Mouse (Mus musculus): ENCODE measurements around the gene Rab15.

Rab15 gene

DNA sequence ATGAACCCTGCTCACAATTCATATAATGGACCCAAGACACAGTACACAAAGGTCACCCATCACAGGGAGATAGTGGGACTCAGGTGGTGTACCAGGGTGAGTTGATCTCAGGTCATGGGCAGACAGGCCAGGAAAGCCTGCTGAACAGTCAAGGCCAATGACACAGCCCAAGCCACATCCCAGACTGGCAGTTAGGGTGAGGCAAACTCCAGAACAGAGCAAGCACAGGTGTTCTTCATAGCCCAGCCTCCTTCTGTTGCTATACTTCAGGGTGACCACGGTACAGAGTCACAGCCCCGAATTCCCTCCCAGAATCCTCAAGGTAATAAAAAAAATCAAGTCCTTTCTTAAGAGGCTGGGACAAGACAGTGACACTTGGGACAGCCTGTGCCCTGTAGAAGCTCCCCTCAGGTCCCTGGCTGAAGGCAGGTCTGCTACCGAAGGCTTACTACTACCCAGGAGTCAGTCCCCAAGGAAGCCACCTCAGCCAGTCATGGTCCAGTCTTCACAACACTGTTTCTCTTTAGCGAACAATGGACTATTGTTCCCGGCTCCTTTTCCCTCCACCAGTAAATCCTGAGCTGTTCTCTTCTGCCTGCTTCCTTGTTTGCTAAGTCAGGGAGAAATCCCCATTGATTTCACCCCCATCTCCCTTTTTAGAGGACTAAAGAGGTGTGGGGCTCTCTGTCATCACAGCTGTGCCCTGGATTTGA lies 24.5 kb downstream of the Rab15 start:
- TF ChIP-seq GATA4 (IDR thresholded peaks at IDR 0.05; ENCODE audit: insufficient replicate concordance, low read length) = no peak

DNA sequence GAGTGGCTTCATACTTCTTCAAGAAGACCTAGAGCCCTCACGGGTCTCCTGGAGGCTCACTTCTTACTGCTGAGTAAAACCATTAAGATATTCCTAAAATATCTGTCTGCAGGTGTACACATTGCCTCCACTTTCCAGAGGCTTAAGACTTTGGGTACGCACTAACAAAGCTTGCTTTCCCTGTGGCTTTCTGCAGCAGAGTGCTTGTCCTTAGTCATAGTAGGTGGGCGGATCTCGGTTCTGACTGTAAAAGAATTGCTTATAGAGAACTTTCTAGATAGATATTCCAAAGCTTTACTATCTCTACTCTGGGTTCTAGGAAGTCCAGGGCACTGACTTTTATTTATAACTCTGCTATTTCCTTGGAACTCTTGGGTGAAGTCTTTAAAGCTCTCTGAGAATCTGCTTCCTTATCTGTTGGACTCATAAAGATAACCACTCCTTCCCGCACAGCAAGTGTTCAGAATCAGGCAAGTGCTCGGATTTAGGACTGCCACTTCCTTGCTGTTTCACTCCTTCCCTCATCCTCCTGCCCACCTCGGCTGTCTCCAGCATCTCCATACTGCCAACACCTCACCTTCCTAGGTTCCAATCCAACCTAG lies 25.7 kb downstream of the Rab15 start:
- no peak for TF ChIP-seq GATA4 (IDR thresholded peaks at IDR 0.05; ENCODE audit: insufficient replicate concordance, low read length)

DNA sequence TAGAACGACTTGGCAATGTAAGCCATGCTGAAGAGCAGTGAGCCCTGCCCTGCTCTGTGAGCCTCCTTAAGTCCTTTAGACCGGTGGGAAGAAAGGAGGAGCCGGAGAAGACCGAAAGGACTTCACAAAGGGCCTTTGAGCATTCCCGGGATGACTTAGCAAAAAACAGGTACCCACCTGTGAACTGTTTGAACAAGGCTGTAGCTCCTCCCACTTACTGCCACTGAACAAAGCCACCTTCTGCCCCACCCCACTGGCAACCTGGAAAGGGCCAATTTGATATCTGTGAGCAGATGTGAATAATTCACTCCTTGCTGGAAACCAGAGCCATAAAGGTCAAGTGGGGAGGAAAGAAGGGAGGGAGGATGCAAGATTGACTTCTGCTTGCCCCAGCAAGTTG lies 27.4 kb downstream of the Rab15 start, which contains the start of gene Gpx2:
Gene Gpx2, minus strand, starts transcription at position 205 of the 400 bp plus-strand sequence.
- no peak for TF ChIP-seq GATA4 (IDR thresholded peaks at IDR 0.05; ENCODE audit: insufficient replicate concordance, low read length)

DNA sequence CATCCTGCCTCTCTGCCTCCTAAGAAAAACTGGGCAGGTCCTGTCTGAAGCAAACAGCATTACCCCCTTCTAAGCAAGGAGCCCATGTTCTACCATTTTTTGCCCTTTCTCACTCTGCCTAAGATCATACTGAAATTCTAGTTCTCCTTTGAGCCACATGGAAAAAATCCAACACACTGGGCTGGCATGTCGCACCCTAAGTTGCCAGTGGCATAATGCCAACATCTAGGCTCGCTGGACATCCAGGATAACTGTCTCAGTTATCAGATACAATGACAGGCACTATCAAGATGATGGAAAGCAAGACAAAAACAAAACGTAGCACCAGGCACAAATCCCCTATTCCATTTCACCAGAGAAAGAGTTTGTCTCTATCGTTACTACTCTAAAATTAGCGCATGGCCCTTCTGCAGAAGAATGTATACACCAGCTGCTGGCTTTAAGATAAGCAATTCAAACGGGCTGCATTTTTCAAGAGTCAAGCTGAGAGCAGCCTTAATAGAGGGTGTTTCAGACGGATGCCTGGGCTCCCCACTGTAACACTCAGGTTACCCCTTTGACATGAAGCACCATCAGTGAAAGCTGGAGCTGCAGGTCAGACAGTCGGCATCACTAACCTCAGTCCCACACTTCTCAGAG lies 32.1 kb downstream of the Rab15 start:
- no peak for TF ChIP-seq GATA4 (IDR thresholded peaks at IDR 0.05; ENCODE audit: insufficient replicate concordance, low read length)

DNA sequence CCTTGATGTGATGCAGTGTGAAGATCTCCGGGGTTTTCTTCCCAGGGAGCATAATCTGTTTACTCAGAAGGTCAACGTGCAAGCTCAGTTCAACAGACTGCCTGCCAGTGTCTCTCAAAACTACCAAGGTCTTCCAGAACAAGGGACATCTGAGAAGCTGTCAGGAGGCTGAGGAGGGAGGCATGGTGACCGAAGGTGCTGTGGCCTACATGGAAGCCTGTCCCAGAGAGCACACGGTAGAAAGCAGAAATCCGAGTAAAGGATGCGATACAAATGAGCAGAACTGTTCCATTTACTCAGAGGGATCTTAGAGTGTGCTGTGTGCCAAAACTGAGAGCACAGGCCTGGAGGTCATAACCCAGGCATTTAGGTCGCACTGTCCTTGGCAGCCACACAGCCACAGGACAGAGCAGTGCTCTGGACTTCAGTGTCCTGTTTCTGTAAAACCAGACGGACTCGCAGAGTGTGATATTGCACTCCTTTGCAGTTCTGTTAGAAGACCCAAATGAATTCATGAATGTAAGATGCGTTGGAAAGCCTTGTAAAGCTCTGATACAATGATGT lies 38.6 kb downstream of the Rab15 start:
- TF ChIP-seq GATA4 (IDR thresholded peaks at IDR 0.05; ENCODE audit: insufficient replicate concordance, low read length) = no peak

DNA sequence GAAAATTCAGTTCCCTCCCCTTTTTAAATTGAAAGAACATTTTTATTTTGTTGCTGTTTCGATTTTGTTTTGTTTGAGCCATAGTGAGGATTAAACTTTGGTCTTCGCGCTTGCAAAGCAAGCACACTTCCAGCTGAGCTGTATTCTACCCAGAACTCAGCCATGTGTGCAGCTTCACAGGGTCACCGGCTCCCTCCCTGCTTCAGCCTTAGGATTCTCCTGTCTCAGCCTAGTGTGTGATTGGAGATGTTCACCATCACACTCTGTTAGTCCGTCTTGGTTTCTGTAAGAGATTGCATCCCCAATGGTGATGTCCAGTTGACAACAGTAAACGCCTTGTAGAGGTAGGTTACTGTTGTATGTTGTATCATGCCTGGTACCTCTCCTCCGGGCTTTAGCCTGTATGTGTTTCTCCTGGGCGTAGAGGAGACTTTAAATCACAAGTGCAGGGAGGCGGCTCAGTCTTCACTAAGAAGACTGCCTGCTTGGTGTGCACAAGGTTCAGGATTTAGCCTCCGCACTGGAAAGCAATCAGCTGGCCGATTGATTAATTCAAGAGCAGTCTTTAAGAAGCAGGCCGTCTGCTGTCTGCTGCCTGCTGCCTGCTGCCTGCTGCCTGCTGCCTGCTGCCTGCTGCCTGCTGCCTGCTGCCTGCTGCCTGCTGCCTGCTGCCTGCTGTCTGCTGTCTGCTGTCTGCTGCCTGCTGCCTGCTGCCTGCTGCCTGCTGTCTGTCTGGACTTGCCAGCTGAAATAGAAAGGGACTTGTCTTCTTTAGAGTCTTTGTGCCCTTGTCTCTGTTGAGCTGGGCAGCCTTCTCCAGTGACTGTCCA lies 41.9 kb downstream of the Rab15 start:
- TF ChIP-seq GATA4 (IDR thresholded peaks at IDR 0.05; ENCODE audit: insufficient replicate concordance, low read length) = no peak

DNA sequence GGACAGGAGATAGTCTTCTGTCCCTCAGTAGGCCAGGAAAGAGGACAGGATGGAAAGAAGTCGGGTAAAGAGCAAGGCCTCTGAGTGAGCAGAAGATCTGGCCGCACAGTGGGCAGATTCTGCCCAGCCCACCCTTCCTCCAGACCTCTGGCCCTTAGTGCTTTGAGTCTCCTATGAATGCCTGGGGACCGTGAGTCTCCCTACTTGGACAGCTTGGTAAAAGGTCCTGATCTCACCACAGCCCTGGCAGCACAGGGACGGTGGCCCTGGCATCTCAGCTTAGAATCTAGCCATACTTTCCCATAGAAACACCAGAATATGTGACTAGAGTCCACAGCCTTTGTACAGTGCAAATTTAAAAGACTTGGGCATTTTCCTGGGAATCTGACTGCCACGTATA lies 42.8 kb downstream of the Rab15 start:
- TF ChIP-seq GATA4 (IDR thresholded peaks at IDR 0.05; ENCODE audit: insufficient replicate concordance, low read length) = no peak

DNA sequence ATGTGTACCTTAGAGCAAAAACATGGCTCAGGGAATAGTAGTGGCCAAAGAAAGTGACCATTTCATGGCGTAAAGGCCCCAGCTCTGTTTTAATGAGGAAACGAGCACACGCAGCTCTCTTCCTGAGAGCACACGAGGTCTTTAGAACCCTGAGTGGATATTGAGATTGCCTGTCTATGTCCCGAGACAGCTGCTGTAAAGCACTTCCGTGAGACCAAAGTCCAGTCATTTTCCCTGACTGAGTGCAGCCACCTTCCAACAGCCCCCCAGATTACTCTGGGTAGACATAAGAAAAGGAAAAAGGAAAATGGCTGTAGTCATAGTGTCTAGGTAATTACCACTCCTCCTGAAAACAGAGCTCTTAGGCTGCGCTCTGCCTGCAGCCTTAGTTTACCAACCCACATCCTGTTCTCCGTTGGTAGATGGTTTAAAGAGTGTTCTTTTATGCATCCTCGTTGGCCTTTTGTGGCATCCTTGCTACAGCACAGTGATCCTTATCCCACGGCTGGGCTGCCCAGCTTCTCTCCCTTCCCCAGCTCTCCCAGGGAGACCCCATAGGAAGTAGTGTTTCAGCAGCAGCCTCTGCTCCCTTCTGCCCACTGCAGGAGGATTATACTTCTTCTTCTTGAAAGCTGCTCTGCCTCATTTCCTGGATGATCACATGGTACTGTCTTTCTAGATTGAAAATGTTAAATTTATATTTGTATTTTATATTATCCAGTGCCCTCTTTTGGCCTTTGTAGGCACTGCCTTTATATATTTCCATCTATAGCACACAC lies 44.2 kb downstream of the Rab15 start:
- no peak for TF ChIP-seq GATA4 (IDR thresholded peaks at IDR 0.05; ENCODE audit: insufficient replicate concordance, low read length)

DNA sequence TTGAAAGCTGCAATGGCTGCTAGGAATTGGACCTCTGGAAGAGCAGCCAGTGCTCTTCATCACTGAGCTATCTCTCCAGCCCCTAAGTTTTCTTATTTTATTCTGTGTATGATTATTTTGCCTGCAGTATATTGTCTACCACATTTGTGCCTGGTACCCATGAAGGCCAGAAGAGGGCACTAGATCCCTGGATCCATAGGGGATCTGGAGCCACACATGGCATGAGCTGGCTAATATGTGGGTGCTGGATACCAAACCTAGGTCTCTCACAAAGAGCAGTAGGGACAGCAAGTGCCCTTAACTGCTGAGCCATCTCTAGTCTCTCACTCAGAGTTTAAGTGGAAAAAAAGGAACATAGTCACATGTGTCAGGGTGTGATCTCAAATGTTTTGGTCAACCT lies 44.9 kb downstream of the Rab15 start:
- no peak for TF ChIP-seq GATA4 (IDR thresholded peaks at IDR 0.05; ENCODE audit: insufficient replicate concordance, low read length)

DNA sequence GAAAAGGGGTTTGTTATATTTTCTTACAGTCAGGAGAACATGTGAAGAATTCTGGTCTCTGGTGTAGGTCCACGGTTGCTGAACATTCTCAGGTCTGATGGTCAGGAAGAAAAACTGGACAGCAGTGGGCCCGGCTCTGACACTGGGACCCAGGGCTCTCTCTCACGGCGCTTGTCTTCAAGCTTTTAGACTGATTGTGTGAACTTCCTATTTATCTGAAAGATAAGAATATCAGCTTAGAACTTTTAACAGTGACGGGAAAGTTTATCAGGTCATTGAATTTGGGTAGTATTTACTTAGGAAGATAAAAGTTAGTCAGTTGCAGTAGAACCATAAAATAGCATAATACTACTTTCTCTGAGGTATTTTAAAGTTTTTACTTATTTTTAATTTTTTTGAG lies 45.8 kb downstream of the Rab15 start:
- TF ChIP-seq GATA4 (IDR thresholded peaks at IDR 0.05; ENCODE audit: insufficient replicate concordance, low read length) = no peak

DNA sequence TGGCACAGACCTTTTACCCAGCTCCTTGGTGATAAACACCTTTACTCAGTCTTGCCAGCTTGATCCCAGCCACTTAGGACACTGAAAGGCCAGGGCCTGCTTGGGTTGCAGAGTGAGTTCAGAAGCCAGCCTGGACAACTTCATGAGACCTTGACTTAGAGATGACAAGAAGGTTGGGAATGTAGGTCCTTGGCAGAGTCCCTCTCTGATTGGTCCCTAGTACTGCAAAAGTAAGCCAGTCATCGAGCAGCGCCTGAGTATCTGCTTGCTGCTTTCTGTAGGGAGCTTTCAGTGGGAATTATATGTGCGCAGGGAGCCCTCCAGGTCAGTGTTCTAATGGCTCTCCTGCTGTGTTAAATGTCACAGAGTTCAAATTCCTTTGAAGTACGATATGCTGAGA lies 47.6 kb downstream of the Rab15 start:
- no peak for TF ChIP-seq GATA4 (IDR thresholded peaks at IDR 0.05; ENCODE audit: insufficient replicate concordance, low read length)

DNA sequence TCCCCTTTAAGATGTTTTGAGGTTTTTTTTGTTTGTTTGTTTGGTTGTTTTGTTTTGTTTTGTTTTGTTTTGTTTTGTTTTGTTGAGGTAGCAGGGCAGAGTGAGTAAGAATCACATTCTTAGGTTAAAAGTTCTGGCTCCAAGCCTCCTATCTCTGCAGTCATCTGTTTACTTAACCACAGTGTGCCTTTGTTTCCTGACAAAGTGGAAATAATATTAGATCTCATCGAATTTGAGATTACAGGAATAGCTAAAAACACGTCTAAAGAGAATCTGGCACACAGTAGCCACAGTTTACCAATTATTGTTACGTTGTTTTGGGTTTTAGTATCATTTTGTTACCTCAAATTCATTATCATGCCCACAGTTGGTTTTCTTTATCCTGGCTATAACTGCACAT lies 48.1 kb downstream of the Rab15 start:
- no peak for TF ChIP-seq GATA4 (IDR thresholded peaks at IDR 0.05; ENCODE audit: insufficient replicate concordance, low read length)

DNA sequence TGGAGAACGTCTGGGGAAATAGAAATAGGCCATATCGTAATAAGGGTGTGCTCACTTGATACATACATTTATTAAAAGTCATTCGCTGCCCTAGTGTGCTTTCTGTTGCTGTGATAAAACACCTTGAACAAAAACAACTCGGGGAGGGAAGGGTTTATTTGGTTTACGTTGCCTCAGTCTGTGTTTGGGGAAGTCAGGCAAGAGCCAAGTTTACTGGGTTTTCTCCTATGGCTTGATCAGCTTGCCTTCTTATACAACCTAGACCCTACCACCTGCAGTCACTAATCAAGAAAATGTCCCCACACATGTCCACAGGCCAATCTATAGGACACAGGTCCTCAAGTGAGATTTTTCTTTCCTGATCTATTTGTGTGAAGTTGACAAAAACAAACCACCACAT lies 51.2 kb downstream of the Rab15 start:
- no peak for TF ChIP-seq GATA4 (IDR thresholded peaks at IDR 0.05; ENCODE audit: insufficient replicate concordance, low read length)

DNA sequence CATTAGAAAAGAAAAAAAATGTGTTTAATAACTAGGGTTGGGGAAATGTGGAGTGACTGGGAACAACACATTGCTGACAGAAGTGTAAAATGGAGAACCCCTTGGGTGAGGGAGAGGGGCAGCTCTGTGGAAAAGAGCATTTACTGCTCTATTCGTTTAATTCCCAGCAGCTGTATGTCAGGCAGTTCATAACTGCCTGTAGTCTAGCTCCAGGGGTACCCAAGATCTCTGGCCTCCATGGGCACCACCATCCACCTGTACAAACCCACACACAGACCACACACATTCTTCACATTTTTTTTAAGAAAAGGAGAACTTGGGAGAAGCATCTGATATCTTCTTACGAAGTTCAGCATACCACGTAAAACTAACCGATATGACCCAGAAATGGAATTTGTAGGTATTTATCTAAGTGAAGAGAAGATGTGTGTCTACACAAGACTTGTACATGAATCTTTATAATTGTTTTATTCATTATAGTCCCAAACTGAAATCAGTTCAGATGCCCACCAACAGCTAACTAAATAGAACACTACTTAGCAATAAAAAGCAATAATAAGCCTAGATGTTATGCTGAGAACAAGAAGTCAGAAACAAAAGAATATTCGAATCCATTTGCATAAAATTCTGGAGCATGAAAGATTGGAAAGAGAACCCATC lies 51.7 kb downstream of the Rab15 start:
- no peak for TF ChIP-seq GATA4 (IDR thresholded peaks at IDR 0.05; ENCODE audit: insufficient replicate concordance, low read length)

All from liver, adult (tissue).